Mouse (Mus musculus) cerebellum, adult 2 months (tissue): Measurements from ENCODE around the gene Bid.

Source experiments
- CTCF ChIP-seq: fragments of 200-500 bp; IDR thresholded peaks from 2 replicates; pipeline ENCODE4 v1.5.1; 2011; ENCODE audit warnings: low read depth, mild to moderate bottlenecking, control low read depth, low read length, moderate library complexity, borderline replicate concordance; ENCODE audit not compliant: insufficient read depth
- POLR2A ChIP-seq: fragments of 200-500 bp; IDR thresholded peaks from 2 replicates; pipeline ENCODE4 v1.6.1; 2011; ENCODE audit warnings: low read length, control low read depth, borderline replicate concordance; ENCODE audit not compliant: insufficient read depth

DNA sequence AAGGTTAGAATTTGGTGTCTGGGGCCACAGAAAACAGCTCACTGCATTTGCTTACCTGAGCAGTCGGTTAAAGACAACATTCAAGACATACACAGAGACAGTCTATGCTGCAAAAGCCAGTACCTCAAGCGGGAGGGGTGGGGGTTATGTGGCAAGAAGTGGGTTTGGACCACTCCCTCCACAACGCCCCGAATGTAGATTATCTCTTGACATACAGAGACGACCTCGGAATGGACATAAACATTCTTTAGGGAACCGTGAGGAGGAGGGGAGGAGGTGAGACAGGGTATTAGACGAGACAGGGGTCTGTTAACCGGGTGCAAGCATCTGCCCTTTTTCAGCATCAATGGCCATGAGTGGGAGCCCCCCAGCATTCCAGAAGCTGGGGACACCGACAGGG lies 26.9 kb upstream of the Bid start:
- TF ChIP-seq POLR2A (no peak), CTCF (no peak)
